Mouse (Mus musculus): Measurements from ENCODE around the gene Klc3. TPM values are rescaled to one million over a fixed set of nuclear protein-coding genes. Genes with fewer than 3 reads are reported as not detected.

Klc3 gene
- total and polyA plus RNA-seq, 3 experiments, result 0.17 to 3.9 TPM; not detected in 1

GRCm38 (mm10) chr7:19400946-19401345, 3.0 kb downstream of the Klc3 start:
- no peak overlapping the region for H3K27ac ChIP-seq (ENCODE audit: insufficient read depth, low read depth)
- peaks cover 2 to 18% of the 10 kb centered on the region in 2 experiments; a peak in 3 of 4 replicates for H3K4me1 ChIP-seq (ENCODE audit: control insufficient read depth in 1 of 2, insufficient read depth in 2 of 2)
- DNase-seq (ENCODE audit: extremely low read depth), result no peak
- H3K9me3 ChIP-seq (replicated peaks; ENCODE audit: low read length), result peaks cover 16% of the 10 kb centered on the region
- H3K27me3 ChIP-seq (replicated peaks), result peaks cover 56% of the 10 kb centered on the region
- no peak overlapping the region for H3K4me3 ChIP-seq (replicated peaks in 1 of 3; ENCODE audit: low read depth in 2 of 3, low read length in 2 of 3, poor library complexity in 1 of 3)
- in situ Hi-C loops (cut with MboI; ENCODE audit: low pct_ligation_motif_present, low pct_unique_long_range_greater_than_20kb, low sequenced_read_pairs), result loop anchor here (25.0 kb wide), 2 partner anchors 161 to 461 kb away; partner anchors contain the start of genes Ceacam16, Gm19345 and Ppp1r37
- dilution Hi-C loops (cut with MboI; ENCODE audit: extremely low pct_ligation_motif_present, extremely low pct_unique_long_range_greater_than_20kb, low sequenced_read_pairs), result no loop called here
- peaks cover under 1 to 8% of the 10 kb centered on the region in 2 experiments for H3K36me3 ChIP-seq (replicated peaks in 1 of 2; ENCODE audit: control insufficient read depth in 1 of 2, insufficient read depth in 1 of 2, low read length in 1 of 2)
- H3K4me2 ChIP-seq (ENCODE audit: insufficient read depth, low read depth, poor library complexity, severe bottlenecking), result no peak overlapping the region
- no peaks in the 10 kb centered on the region for H3K79me2 ChIP-seq (replicated peaks; ENCODE audit: control insufficient read depth, extremely low read depth, insufficient read depth, poor library complexity, severe bottlenecking)
- H3K9ac ChIP-seq (ENCODE audit: insufficient read depth, low read depth), result no peak overlapping the region
- no peak for TF ChIP-seq GABPA (IDR thresholded peaks at IDR 0.05; ENCODE audit: insufficient replicate concordance, low read depth, low read length)
- TF ChIP-seq CTCF (conservative IDR thresholded peaks at IDR 0.05 in 1 of 2, IDR thresholded peaks at IDR 0.05 in 1 of 2; ENCODE audit: low read depth in 2 of 2, low read length in 2 of 2), result 0 out of 4 replicates have a peak, but pooled peaks of 1 of the 2 experiments have one; percentile 10

- Histone ChIP-seq H3K4me2 (ENCODE audit: insufficient read depth, low read depth, poor library complexity, severe bottlenecking) (no peak overlapping the region), H3K4me3 (replicated peaks in 1 of 3; ENCODE audit: low read depth in 2 of 3, low read length in 2 of 3, poor library complexity in 1 of 3) (no peak overlapping the region), H3K36me3 (replicated peaks in 1 of 2; ENCODE audit: control insufficient read depth in 1 of 2, insufficient read depth in 1 of 2, low read length in 1 of 2) (peaks cover 13 to 21% of the 10 kb centered on the region in 2 experiments), H3K9me3 (replicated peaks; ENCODE audit: low read length) (peaks cover 16% of the 10 kb centered on the region), H3K4me1 (ENCODE audit: control insufficient read depth in 1 of 2, insufficient read depth in 2 of 2) (peaks cover 2 to 11% of the 10 kb centered on the region in 2 experiments; a peak in 3 of 4 replicates), H3K9ac (ENCODE audit: insufficient read depth, low read depth) (no peak overlapping the region), H3K79me2 (replicated peaks; ENCODE audit: control insufficient read depth, extremely low read depth, insufficient read depth, poor library complexity, severe bottlenecking) (no peaks in the 10 kb centered on the region), H3K27me3 (replicated peaks) (peaks cover 49% of the 10 kb centered on the region), H3K27ac (ENCODE audit: insufficient read depth, low read depth) (no peak overlapping the region)
- in situ Hi-C loops (cut with MboI; ENCODE audit: low pct_ligation_motif_present, low pct_unique_long_range_greater_than_20kb, low sequenced_read_pairs) (loop anchor here (25.0 kb wide), 2 partner anchors 163 to 463 kb away; partner anchors contain the start of genes Ceacam16, Gm19345 and Ppp1r37), dilution Hi-C loops (cut with MboI; ENCODE audit: extremely low pct_ligation_motif_present, extremely low pct_unique_long_range_greater_than_20kb, low sequenced_read_pairs) (no loop called here)
- no peak for DNase-seq (ENCODE audit: extremely low read depth)
- TF ChIP-seq ETS1 (conservative IDR thresholded peaks at IDR 0.05; ENCODE audit: low read depth, low read length), result no peak
- TF ChIP-seq NELFE (IDR thresholded peaks at IDR 0.05; ENCODE audit: low read depth, low read length), result no peak
These were observed 4.2 kb downstream of the Klc3 start for GRCm38 (mm10) chr7:19399496-19400280.

- Histone ChIP-seq H3K9me3 (replicated peaks; ENCODE audit: low read length) (no peaks in the 10 kb centered on the region), H3K79me2 (replicated peaks; ENCODE audit: control insufficient read depth, extremely low read depth, insufficient read depth, poor library complexity, severe bottlenecking) (no peaks in the 10 kb centered on the region), H3K4me3 (replicated peaks in 1 of 3; ENCODE audit: low read depth in 2 of 3, low read length in 2 of 3, poor library complexity in 1 of 3) (no peak overlapping the region), H3K4me1 (ENCODE audit: control insufficient read depth in 1 of 2, insufficient read depth in 2 of 2) (no peaks in the 10 kb centered on the region), H3K27ac (ENCODE audit: insufficient read depth, low read depth) (no peak overlapping the region), H3K27me3 (replicated peaks) (peaks cover 4% of the 10 kb centered on the region), H3K4me2 (ENCODE audit: insufficient read depth, low read depth, poor library complexity, severe bottlenecking) (no peak overlapping the region), H3K9ac (ENCODE audit: insufficient read depth, low read depth) (no peak overlapping the region), H3K36me3 (replicated peaks in 1 of 2; ENCODE audit: control insufficient read depth in 1 of 2, insufficient read depth in 1 of 2, low read length in 1 of 2) (peaks cover 62 to 72% of the 10 kb centered on the region in 2 experiments)
- TF ChIP-seq SMC3 (IDR thresholded peaks at IDR 0.05; ENCODE audit: low read depth, low read length) (no peak), EP300 (IDR thresholded peaks at IDR 0.05; ENCODE audit: low read length) (no peak), SIN3A (IDR thresholded peaks at IDR 0.05; ENCODE audit: low read length) (no peak), JUN (IDR thresholded peaks at IDR 0.05; ENCODE audit: insufficient read depth, low read depth, low read length) (no peak)
- dilution Hi-C loops (cut with MboI; ENCODE audit: extremely low pct_ligation_motif_present, extremely low pct_unique_long_range_greater_than_20kb, low sequenced_read_pairs) (no loop called here), in situ Hi-C loops (cut with MboI; ENCODE audit: low pct_ligation_motif_present, low pct_unique_long_range_greater_than_20kb, low sequenced_read_pairs) (no loop called here)
- no peak for DNase-seq (ENCODE audit: extremely low read depth)
These were observed 9.4 kb downstream of the Klc3 start for GRCm38 (mm10) chr7:19394484-19394883.
